Mouse (Mus musculus): ENCODE measurements around the gene Smim6. TPM values are rescaled to one million over a fixed set of nuclear protein-coding genes. Genes with fewer than 3 reads are reported as not detected.
A peak's percentile ranks its signal among the peaks of the same experiment; 100 is the strongest.

Gene Smim6
- under 1 TPM in 1 of 2 experiments, not detected in 1; 0.31 TPM for total RNA-seq (2021)

DNA sequence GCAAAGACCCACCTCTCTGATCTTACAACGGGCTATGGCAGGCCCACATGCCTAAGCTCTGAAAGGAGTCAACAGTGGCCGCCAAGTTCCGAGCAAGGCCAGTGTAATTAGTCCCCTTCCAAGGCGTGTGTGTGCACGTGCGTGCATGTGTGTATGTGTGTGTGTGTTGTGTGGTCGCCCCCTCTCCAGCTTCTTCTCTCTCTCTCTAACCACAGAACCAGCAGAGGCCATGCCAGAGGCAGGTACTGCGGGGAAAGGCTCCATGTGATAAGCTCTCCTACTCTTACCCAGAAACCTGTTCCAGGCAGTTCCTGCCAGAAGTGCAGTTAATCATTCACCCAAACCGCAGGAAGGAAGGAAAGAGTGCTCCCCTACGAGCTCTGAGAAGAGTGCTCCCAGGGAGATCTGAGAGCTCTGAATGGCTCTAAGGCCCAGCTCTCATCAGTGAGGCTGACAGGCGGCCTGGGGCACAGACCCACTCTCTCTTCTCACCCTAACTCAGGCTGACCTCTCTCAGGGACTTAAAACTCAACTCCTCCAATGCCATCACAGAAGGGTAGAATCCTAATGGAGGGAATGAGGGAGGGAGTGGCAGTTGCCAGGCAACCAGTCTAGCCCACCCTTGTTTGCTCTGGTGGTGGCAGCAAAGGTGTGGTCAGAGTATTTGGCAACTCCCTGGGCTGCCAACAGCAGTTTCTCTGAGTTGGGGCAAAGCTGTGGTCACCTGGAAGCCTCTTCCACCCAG is at the start of gene Smim6:
Gene Smim6, plus strand, starts transcription at position 386 of the 745 bp plus-strand sequence.
- DNase-seq = no peak
- intact Hi-C loops (cut with DNase I) = no loop called here

DNA sequence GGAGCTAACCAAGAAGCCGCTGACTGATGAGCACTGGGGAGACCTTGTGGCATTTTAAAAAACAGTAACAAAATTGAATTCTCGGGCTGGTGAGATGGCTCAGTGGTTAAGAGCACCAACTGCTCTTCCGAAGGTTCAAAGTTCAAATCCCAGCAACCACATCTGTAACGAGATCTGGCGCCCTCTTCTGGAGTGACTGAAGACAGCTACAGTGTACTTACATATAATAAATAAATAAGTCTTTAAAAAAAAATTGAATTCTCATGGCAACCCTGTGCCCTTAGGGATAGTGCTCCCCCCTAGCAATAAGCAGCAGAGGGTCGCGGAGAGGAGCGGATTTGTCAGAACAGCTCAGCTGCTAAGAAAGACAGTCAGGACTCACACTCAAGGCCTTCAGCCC is 47.9 kb upstream of the Smim6 start:
- DNase-seq = no peak
- intact Hi-C loops (cut with DNase I) = no loop called here

DNA sequence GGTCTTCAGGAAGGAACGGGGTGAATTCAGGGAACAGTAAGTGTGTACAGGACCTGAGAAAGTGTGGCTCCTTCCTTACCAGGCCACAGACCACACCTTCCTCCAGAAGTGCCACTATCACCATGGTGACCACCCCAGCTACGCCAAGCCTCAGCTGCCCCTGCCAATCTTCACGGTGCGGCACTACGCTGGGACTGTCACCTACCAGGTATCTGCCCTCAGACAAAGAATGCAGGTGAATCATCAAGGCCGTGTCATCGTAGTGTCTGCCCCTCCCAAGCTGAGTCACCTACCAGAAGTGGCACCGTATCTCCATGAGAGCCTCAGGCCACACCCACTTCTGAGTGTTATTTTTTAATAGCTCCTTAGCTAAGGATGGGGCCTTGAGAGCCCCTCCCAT is 42.4 kb upstream of the Smim6 start:
- no peak for DNase-seq
- intact Hi-C loops (cut with DNase I) = no loop called here

DNA sequence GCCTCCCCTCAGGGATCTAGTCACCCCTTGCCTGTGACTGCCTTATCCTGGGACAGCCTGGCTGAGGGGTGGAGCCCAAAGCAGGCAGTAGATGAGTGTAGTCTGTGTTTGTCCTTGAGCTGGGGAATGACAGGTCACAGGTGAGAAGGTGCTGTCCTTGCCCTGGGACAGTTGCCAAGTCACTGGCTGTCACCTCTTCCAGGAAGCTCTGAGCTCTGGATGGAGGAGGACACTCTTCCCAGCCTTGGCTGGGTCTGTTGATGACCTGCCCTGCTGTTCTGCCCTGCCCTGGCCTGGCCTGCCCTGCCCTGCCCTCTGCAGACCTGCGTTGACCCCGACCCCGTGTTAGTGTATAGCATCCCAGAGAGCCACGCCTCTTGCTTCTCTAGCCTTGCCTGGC is 39.4 kb upstream of the Smim6 start:
- intact Hi-C loops (cut with DNase I) = no loop called here

DNA sequence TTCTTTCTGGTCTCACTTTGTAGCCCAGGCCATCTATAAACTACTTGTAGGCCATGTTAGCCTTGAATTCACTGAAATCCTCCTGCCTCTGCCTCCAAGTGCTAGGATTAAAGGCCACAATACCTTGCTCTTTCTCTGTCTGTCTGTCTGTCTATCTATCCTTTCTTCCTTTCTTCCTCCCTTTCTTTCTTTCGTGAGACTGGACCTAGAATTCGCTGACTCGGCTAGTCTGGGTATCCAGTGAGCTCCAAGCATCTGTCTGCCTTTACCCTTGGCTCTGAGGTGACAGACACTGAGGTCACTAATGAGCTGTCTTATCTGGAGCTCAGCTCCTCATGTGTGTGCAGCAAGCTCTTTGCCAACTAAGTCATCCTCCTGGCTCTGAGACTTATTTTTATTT is 35.9 kb upstream of the Smim6 start:
- intact Hi-C loops (cut with DNase I) = no loop called here
- no peak for DNase-seq

More for the DNA sequence above, 39.4 kb upstream of the Smim6 start:
- DNase-seq = no peak

DNA sequence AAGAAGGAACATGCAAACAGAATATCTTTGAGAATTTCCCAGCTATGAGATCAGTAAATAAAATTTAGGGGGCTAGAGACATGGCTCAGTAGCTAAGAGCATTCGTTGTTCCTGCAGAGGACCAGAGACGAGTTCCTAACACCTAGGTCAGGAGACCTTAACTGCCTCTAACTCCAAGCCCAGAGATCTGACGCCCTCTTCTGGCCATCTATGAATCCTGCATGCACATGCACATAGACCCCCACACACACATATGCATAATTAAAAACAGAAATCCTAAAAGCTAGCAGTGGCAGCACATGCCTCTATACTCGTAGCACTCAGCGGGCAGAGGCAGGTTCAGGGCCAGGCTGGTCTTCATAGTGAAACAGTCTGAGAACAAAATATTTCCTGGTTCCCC is 35.4 kb upstream of the Smim6 start:
- intact Hi-C loops (cut with DNase I) = no loop called here
- no peak for DNase-seq

DNA sequence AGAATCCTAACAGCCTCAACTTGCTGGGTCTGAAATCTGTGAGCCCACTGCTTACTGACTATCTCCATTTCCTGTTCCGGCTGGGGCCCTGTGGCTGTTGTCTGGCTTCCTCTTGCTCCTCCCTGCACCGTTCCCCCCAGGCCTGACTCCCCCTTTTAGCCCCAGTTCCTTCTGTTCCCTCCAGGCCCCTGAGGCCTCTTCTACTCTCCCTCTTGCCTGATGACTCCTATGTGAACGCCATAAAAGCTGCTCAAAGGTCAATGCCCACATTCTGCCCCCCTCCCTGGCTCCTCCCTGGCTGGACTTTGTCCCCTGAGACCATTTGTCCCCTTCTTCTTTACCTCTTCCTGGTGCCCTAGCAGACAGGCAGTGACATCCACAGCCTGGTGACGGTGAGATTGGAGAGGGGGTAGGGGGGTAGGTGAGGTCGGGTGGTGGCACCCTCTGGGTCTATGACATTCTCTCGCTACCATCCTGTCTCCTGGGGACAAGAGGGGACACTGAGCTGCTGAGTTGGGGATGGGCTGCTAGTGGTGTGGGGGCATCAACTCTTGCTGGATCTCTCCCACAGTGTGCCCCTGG is 34.6 kb upstream of the Smim6 start:
- intact Hi-C loops (cut with DNase I) = no loop called here
- DNase-seq = no peak

DNA sequence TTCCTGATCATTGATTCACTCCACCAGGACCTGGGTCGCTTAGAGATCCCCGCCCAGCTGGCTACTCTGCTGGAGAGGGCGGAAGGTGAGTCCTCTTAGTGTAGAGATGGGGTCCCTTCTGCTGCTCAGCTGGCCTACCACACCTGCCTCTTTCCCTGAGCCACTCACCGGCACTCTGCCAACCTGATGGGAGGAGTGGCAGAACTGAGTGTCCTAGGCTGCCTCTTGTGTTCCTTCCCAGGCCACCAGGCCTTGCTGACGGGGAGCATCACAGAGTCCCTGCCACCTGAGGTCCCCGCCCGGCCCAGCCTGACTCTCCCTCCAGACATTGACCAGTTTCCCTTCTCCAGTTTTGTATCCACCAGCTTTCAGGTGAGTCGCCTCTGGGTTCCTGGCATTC is 33.7 kb upstream of the Smim6 start:
- intact Hi-C loops (cut with DNase I) = no loop called here

DNA sequence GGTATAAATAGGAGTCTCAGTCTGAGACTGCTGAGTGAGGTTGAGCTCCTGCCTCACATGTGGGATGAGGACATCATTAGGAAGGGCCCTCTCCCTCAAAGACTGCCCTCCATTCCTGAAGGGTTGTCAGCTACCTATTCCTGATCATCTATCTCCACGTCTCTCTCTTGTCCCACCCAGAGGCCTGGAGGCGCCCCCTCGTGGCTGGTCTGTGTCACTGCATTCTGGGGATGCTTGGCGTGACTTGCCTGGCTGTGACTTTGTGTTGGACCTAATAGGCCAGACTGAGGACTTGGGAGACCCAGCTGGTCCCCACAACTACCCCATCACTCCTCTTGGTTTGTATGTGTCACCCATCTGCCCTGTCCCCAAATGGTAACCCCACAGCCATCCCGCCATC is 30.8 kb upstream of the Smim6 start:
- DNase-seq = peak in 1 of 2 experiments; percentile 21
- intact Hi-C loops (cut with DNase I) = no loop called here

More for the DNA sequence above, 33.7 kb upstream of the Smim6 start:
- DNase-seq = no peak

DNA sequence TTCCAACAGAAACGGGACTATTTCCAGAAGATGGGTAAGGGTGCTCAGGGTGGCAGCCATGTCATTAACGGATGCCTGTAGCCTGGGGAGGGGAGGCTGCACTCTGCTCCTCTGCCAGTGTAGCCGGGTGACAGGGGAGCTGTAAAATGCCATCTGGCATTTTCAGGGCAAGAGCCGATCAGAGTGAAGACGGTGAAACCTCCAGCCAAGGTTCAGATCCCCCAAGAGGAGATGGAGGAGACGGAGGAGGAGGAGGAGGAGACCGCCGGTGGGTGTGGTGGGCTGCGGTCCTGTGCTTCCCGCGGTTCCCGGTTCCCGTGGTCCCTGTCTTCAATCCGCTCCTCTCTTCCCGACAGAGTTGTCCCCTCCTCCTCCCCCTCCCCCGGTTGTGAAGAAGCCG is 28.6 kb upstream of the Smim6 start:
- DNase-seq = no peak
- intact Hi-C loops (cut with DNase I) = no loop called here

DNA sequence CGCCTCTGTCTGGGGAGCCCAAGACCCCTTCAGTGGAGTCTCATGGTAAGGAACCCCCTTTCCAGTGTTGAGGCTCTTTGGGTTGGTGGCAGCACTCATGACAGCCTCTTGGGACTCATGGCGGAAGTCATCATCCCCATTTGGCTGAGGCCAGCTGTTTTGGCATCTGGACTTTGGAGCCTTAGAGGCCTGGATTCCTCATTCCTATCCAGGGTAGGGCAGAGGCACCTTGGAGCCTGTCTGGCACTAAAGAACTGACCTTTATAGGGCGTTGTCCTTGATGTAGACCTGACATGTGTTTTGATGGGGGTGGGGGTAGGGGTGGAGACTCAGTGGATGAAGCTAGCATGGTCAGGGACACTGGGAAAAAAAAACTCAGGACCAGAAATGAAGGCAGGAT is 27.5 kb upstream of the Smim6 start:
- intact Hi-C loops (cut with DNase I) = no loop called here
- no peak for DNase-seq

DNA sequence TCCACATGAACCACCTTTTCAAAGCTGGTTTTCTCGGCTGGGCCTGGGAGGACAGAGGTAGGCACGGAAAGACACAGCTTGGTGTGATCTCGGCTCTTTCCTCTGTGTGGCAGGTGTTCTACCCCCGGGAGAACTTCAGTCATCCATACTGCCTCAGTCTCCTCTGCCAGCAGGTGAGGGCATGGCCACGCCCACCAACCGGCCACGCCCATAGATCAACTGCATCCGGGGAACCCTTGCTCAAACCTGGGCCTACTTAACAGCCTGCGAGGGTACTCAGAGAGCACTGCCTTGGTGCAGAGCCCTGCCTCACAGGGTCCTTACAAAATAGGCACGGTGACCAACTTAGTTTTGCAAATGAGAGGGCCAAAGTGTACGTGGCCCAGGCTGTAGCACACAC is 26.5 kb upstream of the Smim6 start:
- no peak for DNase-seq
- intact Hi-C loops (cut with DNase I) = no loop called here

DNA sequence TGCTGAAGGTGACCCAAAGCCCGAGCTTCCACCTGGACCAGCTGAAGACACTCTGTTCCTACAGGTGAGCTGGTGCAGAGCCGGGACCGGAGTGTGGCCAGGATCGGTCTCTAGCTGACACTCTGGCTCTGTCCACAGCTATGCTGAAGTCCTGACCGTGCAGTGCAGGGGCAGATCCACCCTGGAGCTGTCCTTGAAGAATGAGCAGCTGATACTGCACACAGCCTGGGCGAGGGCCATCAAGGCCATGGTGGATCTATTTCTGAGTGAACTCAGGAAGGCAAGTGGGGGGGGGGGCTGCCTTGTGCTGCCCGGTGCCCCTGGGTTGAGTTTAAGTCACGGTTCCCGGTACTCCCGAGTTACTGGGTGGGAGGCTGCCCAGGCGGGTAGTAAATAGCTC is 25.4 kb upstream of the Smim6 start:
- DNase-seq = no peak
- intact Hi-C loops (cut with DNase I) = no loop called here

DNA sequence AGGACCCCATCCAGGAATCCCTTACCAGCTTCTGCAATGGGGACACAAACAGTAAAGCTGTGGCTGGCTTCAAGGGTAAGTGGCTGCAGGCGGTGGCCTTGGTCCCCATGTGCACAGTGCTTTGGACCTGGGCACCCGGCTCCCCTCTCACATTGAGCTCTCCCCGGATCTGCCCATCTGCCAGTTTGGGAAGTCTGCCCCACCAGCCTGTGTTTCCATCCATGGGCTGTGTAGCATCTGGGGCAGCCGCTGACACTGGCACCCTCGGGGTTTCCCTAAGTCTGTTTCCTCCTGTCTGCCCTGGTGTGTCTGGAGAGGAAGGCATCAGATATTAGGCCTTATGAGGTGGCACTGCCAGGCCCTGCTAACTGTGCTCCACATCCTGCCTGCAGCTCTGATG is 23.8 kb upstream of the Smim6 start:
- DNase-seq = no peak
- intact Hi-C loops (cut with DNase I) = no loop called here

DNA sequence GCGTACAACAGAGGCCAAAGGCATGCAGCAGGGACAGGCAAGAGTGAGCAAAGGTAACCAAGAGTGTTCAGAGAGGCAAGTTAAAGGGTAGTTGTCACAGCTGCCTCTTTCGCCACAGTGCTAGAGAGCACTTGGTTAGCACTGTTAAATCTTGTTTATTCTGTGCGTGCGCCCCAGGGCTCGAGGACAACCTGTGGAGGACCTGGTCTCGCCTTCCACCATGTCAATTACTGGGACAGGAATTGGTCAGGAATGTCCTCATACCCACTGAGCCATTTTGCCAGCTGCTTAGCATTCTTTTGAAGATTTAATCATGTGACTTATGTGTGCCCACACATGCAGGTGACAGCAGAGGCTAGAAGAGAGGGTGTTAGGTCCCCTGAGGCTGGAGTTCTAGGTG is 22.7 kb upstream of the Smim6 start:
- DNase-seq = no peak
- intact Hi-C loops (cut with DNase I) = no loop called here

DNA sequence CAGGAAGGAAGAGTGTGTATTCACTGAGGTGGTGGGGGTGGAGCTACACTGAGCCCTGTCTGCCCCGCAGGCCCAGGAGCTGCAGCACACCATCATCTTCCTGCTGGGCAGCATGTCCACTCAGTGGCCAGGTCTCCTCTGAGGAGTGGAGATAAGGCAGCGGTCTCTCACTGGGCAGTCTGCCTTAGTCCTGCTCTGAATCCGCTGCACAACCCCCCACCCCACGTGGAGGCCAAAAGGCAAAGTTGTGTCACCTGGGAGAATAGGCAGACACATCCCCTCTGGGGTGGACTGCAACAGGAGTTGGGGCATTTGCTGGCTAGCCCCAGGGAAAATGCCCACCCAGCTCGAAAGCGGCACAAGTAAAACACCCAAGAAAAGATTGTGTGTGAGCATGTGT is 19.6 kb upstream of the Smim6 start:
- intact Hi-C loops (cut with DNase I) = no loop called here
- DNase-seq = no peak

DNA sequence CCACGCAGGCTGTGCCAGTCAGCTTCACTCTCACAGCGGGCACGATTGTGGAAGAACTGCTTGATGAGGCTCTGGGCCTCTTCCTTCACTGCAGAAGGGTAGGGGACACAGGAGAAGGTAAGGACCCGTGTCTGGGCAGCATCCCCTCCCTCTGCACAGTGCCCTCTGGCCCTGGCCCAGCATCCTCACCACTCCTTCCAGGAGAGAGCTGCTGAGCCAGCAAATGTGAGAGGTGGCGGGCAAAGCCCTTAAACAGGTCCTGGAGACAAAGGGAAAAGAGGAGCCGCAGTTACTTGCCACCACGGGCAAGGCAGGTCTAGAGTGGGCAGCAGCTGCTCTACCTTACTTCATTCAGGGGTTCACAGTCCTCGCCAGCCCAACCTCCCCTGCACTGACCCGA is 18.7 kb upstream of the Smim6 start:
- DNase-seq = no peak
- intact Hi-C loops (cut with DNase I) = no loop called here

DNA sequence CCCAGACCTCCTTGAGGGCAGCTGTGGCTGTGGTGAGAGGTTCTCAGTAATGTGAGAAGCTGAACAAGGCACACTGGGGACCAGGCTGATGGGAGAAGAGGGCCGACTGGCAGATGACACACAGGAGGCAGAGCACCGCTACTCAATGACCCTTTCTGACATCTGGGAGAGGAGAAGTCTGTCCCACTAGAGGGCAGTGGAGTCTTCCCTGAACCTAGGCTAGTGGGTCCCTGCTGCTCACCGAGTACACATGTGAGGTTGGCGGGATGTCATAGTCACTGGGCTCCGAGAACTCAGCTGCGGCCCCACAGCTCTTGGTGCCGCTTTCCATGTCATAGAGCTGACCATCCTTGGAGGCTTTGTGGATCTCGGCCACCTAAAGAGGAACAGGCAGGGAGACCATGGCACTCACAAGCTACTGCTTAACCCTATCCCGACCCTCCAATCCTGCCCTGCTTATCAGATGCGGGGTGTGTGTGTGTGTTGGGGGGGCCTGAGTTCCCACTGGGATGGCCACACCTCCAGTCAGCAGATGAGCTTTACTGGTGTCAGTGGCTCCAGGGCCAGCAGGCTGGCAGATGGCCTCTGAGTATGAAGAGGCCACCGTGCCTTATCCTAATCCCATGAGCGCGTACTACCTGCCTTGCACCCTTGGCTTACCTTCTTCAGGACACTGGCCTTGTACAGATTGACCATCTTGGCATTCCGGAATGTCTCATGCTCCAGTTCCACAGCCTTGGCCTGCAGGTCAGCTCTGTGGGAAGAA is 16.9 kb upstream of the Smim6 start:
- intact Hi-C loops (cut with DNase I) = loop anchor here (2.0 kb wide), 1 partner anchor 24 kb away; no protein-coding TSS in a partner anchor
- peak; percentile 13 to 26 for DNase-seq

DNA sequence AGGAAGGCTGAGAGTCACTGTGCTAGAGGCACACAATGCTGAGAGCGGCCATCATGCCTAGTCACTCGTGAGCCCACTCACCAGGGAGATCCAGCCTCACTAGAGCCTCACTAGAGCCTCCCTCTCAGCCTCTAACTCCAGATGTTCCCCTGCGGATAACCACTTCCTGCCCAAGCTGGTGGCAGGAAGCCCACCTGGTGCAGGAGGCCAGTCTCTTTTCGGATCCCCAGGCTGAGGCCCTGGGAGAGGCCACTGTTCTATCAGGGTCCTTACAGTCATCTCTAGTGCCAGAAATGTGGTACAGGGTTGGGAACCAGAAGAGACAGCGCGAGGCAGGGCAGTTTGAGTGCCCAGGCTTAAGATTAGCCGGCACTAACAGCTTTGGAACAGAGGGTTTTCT is 13.4 kb upstream of the Smim6 start:
- intact Hi-C loops (cut with DNase I) = no loop called here
- DNase-seq = no peak

DNA sequence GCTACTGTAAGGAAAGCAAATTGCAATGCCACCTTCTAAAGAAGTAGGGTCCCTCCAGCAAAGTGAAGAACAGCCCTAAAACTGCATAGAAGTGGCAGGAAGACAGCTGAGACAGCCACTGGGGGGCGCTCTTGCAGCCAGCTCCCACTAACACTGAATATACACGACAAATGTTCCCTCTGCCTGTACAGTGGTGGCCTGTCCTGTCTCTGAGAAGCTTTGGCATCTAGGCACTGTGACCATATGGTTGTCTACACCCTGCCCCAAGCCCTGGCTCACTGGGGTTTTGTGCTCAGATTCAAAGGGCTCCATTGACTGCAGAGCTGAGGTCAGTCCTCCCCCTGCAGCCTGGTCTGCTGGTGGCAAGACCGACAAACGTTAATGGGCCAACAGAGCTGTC is 12.9 kb upstream of the Smim6 start:
- peak; percentile 22 to 41 for DNase-seq
- intact Hi-C loops (cut with DNase I) = no loop called here

DNA sequence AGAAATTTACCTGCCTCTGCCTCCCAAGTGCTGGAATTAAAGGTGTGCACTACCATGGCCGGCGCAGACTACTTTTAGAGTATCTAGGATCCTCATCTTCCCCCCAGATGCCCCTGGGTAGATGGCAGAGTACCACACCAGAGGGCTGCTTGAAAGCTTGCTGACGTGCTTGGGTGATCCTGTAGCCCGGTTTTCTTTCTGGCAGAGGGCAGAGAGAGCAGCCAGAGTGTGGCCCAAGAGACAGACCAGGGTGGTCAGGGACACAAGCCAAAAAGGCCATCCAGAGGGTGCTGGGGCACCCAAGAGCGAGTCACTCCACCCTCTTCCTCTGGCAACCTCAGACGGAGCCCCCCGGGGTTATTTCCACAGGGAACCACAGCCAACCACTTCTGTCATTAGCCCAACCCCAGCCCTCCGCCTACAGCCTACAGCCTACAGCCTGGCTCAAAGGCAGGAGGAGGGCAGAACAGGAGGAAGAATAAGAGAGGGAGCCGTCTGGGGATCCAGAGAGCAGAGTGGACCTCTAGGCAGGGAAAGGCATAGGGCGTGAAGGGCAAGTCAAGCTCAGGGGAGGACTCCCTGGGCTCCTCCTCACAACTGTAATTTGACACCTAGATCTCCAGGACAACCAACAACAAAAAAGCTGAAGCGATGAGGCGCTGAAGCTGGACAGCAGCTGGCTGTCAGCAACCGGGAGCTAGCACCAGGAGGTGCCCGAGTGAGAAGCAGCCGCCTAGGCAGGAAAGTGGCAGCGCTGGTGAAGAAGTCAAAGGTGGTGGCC is 12.1 kb upstream of the Smim6 start, which contains the start of gene Smim5:
Gene Smim5, plus strand, starts transcription at position 481 of the 781 bp plus-strand sequence.
- DNase-seq = peak; percentile 52 to 60
- intact Hi-C loops (cut with DNase I) = no loop called here
